Mouse (Mus musculus): ENCODE measurements around the gene Apol9b. TPM values are rescaled to one million over a fixed set of nuclear protein-coding genes. Genes with fewer than 3 reads are reported as not detected.

The Apol9b gene
- polyA plus RNA-seq, 1 experiment from 2014 or later, result 0.12 TPM

- ATAC-seq (ENCODE audit: insufficient read depth), result no peak
- peaks cover 89% of the 10 kb centered on the region for H3K36me3 ChIP-seq (replicated peaks)
- H3K4me2 ChIP-seq, result no peak overlapping the region
- H3K27ac ChIP-seq (replicated peaks), result no peak overlapping the region
- WGBS (ENCODE audit: insufficient replicate concordance), result 91% methylated on average over 10 of the region's 10 CpGs
- no peaks in the 10 kb centered on the region; the same call in 1 of the 2 replicates for H3K9me3 ChIP-seq (replicated peaks)
- H3K4me3 ChIP-seq (replicated peaks), result no peak overlapping the region
- 0 out of 2 replicates have a peak, but pooled peaks cover 6% of the 10 kb centered on the region for H3K27me3 ChIP-seq
- H3K9ac ChIP-seq, result no peak overlapping the region
- H3K4me1 ChIP-seq (replicated peaks), result peaks cover 50% of the 10 kb centered on the region
These were observed 20.9 kb downstream of the Apol9b start for GRCm38 (mm10) chr15:77749717-77750116.

GRCm38 (mm10) chr15:77750461-77750860 is 21.6 kb downstream of the Apol9b start:
- H3K4me1 ChIP-seq (replicated peaks), result peaks cover 55% of the 10 kb centered on the region
- ATAC-seq (ENCODE audit: insufficient read depth), result no peak
- 26% methylated on average over 1 of the region's 1 CpGs for WGBS (ENCODE audit: insufficient replicate concordance)
- 0 out of 2 replicates have a peak, but pooled peaks cover 6% of the 10 kb centered on the region for H3K27me3 ChIP-seq
- H3K27ac ChIP-seq (replicated peaks), result no peak overlapping the region
- H3K4me3 ChIP-seq (replicated peaks), result no peak overlapping the region
- H3K4me2 ChIP-seq, result no peak overlapping the region
- no peaks in the 10 kb centered on the region; the same call in 1 of the 2 replicates for H3K9me3 ChIP-seq (replicated peaks)
- peaks cover 82% of the 10 kb centered on the region for H3K36me3 ChIP-seq (replicated peaks)
- H3K9ac ChIP-seq, result no peak overlapping the region

GRCm38 (mm10) chr15:77752443-77752842 is 23.6 kb downstream of the Apol9b start:
- peak overlapping the region; percentile 78 for H3K4me2 ChIP-seq
- 65% methylated on average over 11 of the region's 11 CpGs for WGBS (ENCODE audit: insufficient replicate concordance)

GRCm38 (mm10) chr15:77755132-77755531 is 26.3 kb downstream of the Apol9b start:
- Histone ChIP-seq H3K4me3 (replicated peaks) (peak overlapping the region; percentile 65), H3K27me3 (no peaks in the 10 kb centered on the region), H3K4me1 (replicated peaks) (peaks cover 55% of the 10 kb centered on the region), H3K36me3 (replicated peaks) (peaks cover 48% of the 10 kb centered on the region), H3K9me3 (replicated peaks) (no peaks in the 10 kb centered on the region), H3K9ac (peak overlapping the region; percentile 63), H3K27ac (replicated peaks) (peak overlapping the region; percentile 94), H3K4me2 (peak overlapping the region; percentile 78)
- WGBS (ENCODE audit: insufficient replicate concordance), result 29% methylated on average over 2 of the region's 2 CpGs
- ATAC-seq (ENCODE audit: insufficient read depth), result peak; percentile 99

More at GRCm38 (mm10) chr15:77752443-77752842, 23.6 kb downstream of the Apol9b start:
- Histone ChIP-seq H3K9ac (peak overlapping the region; percentile 63; the same call in 1 of the 2 replicates), H3K27me3 (0 out of 2 replicates have a peak, but pooled peaks cover 6% of the 10 kb centered on the region), H3K4me3 (replicated peaks) (peak overlapping the region; percentile 65), H3K27ac (replicated peaks) (peak overlapping the region; percentile 94), H3K36me3 (replicated peaks) (peaks cover 62% of the 10 kb centered on the region), H3K4me1 (replicated peaks) (peaks cover 72% of the 10 kb centered on the region), H3K9me3 (replicated peaks) (no peaks in the 10 kb centered on the region; the same call in 1 of the 2 replicates)
- no peak for ATAC-seq (ENCODE audit: insufficient read depth)

- Histone ChIP-seq H3K9me3 (replicated peaks) (no peaks in the 10 kb centered on the region), H3K27me3 (no peaks in the 10 kb centered on the region), H3K4me3 (replicated peaks) (peak overlapping the region; percentile 65), H3K27ac (replicated peaks) (peak overlapping the region; percentile 94), H3K9ac (peak overlapping the region; percentile 63), H3K4me1 (replicated peaks) (peaks cover 53% of the 10 kb centered on the region), H3K36me3 (replicated peaks) (peaks cover 48% of the 10 kb centered on the region), H3K4me2 (peak overlapping the region; percentile 78)
- peak; percentile 17; the same call in 1 of the 2 replicates for ATAC-seq (ENCODE audit: insufficient read depth)
- 51% methylated on average over 2 of the region's 2 CpGs for WGBS (ENCODE audit: insufficient replicate concordance)
These were observed 27.2 kb downstream of the Apol9b start for GRCm38 (mm10) chr15:77756081-77756480.

- Histone ChIP-seq H3K4me2 (peak within 1 kb of the TSS; percentile 78), H3K4me3 (replicated peaks) (peak within 1 kb of the TSS; percentile 65), H3K27ac (replicated peaks) (peak within 1 kb of the TSS; percentile 94)
These were observed 28.0 kb downstream of the Apol9b start, which contains the start of gene Apol8 for GRCm38 (mm10) chr15:77756848-77757247. Gene Apol8 (minus strand): TSS chr15:77757003.

GRCm38 (mm10) chr15:77757586-77758226 is 28.9 kb downstream of the Apol9b start:
- Histone ChIP-seq H3K4me2 (no peak overlapping the region), H3K9ac (no peak overlapping the region; the same call in 1 of the 2 replicates), H3K4me3 (replicated peaks) (no peak overlapping the region), H3K27me3 (no peaks in the 10 kb centered on the region), H3K36me3 (replicated peaks) (peaks cover 48% of the 10 kb centered on the region), H3K9me3 (replicated peaks) (no peaks in the 10 kb centered on the region), H3K4me1 (replicated peaks) (peaks cover 39% of the 10 kb centered on the region), H3K27ac (replicated peaks) (0 out of 2 replicates have a peak overlapping the region, but pooled peaks have one; percentile 19)
- no peak for ATAC-seq (ENCODE audit: insufficient read depth)
- WGBS (ENCODE audit: insufficient replicate concordance), result 73% methylated on average over 4 of the region's 4 CpGs

More at GRCm38 (mm10) chr15:77756848-77757247, 28.0 kb downstream of the Apol9b start, which contains the start of gene Apol8:
- Histone ChIP-seq H3K4me1 (replicated peaks) (peaks cover 45% of the 10 kb centered on the region), H3K27me3 (no peaks in the 10 kb centered on the region), H3K9ac (peak within 1 kb of the TSS; percentile 63), H3K9me3 (replicated peaks) (no peaks in the 10 kb centered on the region), H3K36me3 (replicated peaks) (peaks cover 48% of the 10 kb centered on the region)
- ATAC-seq (ENCODE audit: insufficient read depth), result no peak
- WGBS (ENCODE audit: insufficient replicate concordance), result 2% methylated on average over 9 of the region's 9 CpGs

- H3K9me3 ChIP-seq (replicated peaks), result no peaks in the 10 kb centered on the region
- no peak for ATAC-seq (ENCODE audit: insufficient read depth)
- no peak overlapping the region for H3K9ac ChIP-seq
- 88% methylated on average over 16 of the region's 16 CpGs for WGBS (ENCODE audit: insufficient replicate concordance)
- no peak overlapping the region for H3K4me3 ChIP-seq (replicated peaks)
- H3K4me1 ChIP-seq (replicated peaks), result peaks cover 30% of the 10 kb centered on the region
- no peak overlapping the region for H3K27ac ChIP-seq (replicated peaks)
- H3K36me3 ChIP-seq (replicated peaks), result peaks cover 62% of the 10 kb centered on the region
- no peak overlapping the region for H3K4me2 ChIP-seq
- no peaks in the 10 kb centered on the region for H3K27me3 ChIP-seq
These were observed 31.2 kb downstream of the Apol9b start for GRCm38 (mm10) chr15:77760037-77760436.

- Histone ChIP-seq H3K36me3 (replicated peaks) (peaks cover 72% of the 10 kb centered on the region), H3K27ac (replicated peaks) (no peak overlapping the region), H3K27me3 (no peaks in the 10 kb centered on the region), H3K9ac (no peak overlapping the region), H3K4me1 (replicated peaks) (peaks cover 19% of the 10 kb centered on the region), H3K4me2 (no peak overlapping the region), H3K9me3 (replicated peaks) (no peaks in the 10 kb centered on the region), H3K4me3 (replicated peaks) (no peak overlapping the region)
- no peak for ATAC-seq (ENCODE audit: insufficient read depth)
- WGBS (ENCODE audit: insufficient replicate concordance), result 85% methylated on average over 7 of the region's 7 CpGs
These were observed 32.2 kb downstream of the Apol9b start for GRCm38 (mm10) chr15:77761083-77761482.

GRCm38 (mm10) chr15:77761561-77762380 is 32.9 kb downstream of the Apol9b start:
- Histone ChIP-seq H3K9ac (no peak overlapping the region), H3K4me2 (no peak overlapping the region), H3K27me3 (no peaks in the 10 kb centered on the region), H3K36me3 (replicated peaks) (peaks cover 79% of the 10 kb centered on the region), H3K4me1 (replicated peaks) (peaks cover 12% of the 10 kb centered on the region), H3K27ac (replicated peaks) (no peak overlapping the region), H3K4me3 (replicated peaks) (no peak overlapping the region), H3K9me3 (replicated peaks) (no peaks in the 10 kb centered on the region)
- 76% methylated on average over 22 of the region's 22 CpGs for WGBS (ENCODE audit: insufficient replicate concordance)
- no peak for ATAC-seq (ENCODE audit: insufficient read depth)

- H3K4me3 ChIP-seq (replicated peaks), result no peak overlapping the region
- no peaks in the 10 kb centered on the region for H3K9me3 ChIP-seq (replicated peaks)
- H3K4me2 ChIP-seq, result no peak overlapping the region
- WGBS (ENCODE audit: insufficient replicate concordance), result 88% methylated on average over 16 of the region's 16 CpGs
- no peaks in the 10 kb centered on the region for H3K27me3 ChIP-seq
- H3K36me3 ChIP-seq (replicated peaks), result peaks cover 92% of the 10 kb centered on the region
- no peak overlapping the region for H3K9ac ChIP-seq
- no peak overlapping the region for H3K27ac ChIP-seq (replicated peaks)
- H3K4me1 ChIP-seq (replicated peaks), result peaks cover 2% of the 10 kb centered on the region; the same call in 1 of the 2 replicates
- ATAC-seq (ENCODE audit: insufficient read depth), result no peak
These were observed 34.2 kb downstream of the Apol9b start for GRCm38 (mm10) chr15:77763050-77763449.
